Mouse (Mus musculus) NIH3T3 (cell line): ENCODE results near the gene 9230112D13Rik.

Experiments
- DNase-seq: peaks from one replicate; pipeline ENCODE4 v3.0.0-alpha.2; 2012; ENCODE audit warnings: low read depth

The 9230112D13Rik gene

DNA sequence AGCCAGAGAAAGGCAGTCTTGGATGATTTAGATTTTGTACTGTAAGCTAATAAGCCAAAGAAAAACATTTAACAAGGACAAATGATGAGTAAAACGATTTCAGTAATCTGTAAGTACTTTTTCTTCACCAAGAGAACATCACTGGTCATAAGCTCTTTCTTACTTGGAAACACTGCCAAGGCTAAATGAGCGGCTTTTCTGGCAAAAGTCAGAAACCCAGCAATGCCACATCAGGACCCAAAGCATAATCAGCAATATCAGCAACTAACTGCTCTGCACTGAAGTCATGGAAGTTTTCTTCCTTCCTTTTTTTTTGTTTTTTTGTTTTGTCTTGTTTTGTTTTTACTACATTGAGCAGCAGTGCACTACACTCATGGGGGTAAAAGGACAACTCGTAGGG is 25.3 kb downstream of the 9230112D13Rik start:
- DNase-seq = no peak

DNA sequence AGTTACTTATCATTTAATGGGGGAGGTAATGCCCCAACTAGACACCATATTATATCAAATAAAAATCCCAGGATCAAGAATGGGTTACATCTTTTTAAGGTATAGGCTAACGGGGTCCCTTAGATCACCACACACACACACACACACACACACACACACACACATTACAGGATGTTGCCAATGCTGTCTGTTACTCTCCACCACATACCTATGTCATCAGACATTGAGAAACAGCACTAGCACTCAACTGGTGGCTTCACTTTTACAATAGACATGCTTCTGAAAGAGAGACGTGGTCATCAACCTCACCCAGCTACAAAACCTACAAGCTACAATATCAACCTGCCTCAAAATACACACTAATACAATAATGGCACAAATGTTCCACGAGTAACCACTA is 28.9 kb downstream of the 9230112D13Rik start:
- DNase-seq = no peak

DNA sequence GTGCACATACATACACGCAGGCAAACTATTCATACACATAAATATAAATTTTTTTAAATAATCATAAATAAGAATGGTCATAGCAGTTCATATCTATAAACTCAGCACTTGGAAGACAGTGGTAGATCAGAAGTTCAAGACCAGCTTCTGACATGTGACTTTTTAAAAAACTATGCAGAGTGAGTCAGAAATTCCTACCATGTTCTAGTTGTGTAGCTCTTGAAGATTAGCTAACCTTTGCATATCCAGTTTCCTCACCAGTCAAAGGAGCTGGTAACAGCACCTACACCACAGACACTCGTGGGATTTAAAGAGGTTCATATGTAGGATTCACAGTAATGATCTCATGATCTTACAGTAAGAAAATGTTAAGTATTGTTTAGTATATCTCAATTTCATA is 29.9 kb downstream of the 9230112D13Rik start:
- peak; percentile 28 for DNase-seq

DNA sequence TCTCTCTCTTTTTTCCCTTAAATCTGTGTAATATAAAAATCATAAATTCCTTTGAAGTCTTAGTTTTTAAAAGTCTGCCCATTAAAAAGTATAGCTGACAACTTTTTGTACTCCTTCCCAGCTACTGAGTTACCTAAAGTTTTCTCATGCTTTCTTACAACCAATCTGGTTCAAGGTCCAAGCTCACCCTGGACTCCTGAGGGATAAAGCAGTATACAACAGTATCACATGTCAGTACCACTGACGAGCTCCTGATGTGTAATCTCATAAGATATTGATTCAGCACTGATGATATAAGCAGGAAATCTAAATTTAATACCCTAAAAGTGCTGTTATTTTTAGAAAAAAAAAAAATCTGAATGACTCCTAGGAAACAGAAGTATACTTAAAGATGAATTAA is 31.6 kb downstream of the 9230112D13Rik start:
- DNase-seq = no peak

DNA sequence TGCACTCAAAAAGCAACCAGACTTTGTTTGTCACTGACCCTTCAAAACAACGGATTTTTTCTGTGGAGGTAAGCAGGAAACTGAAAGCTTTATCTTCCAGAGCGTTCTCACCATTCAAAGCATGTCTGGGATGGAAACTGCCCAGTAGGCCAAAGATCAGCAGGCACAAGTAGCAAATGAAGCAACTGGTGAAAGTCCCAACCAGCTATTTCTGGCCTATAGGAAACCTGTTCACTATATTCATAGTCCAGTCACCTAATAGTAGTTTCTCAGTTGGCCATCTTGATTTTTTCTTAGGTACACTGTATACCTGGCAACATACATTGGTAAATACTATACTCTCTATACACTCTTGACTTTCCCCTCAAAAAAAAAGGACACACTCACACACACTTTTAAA is 32.7 kb downstream of the 9230112D13Rik start:
- DNase-seq = no peak

DNA sequence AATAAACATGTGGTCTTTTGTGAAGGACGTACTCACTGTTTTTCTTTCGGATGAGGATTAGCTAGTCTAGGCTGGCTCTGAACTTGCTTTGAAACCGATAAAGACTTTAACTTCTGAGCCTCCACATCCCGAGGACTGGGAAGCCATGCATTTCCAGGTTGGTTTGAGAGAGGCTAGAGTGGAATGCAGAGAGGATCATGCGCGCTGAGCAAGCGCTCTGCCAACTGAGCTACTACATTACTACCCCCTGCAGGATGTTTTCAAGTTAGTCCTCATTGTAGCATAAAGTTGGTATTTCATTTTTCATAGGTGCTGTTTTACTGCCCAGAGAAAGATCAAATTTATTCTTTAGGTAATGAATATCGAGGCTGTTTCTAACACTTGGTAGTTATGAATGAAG is 36.4 kb downstream of the 9230112D13Rik start:
- no peak for DNase-seq

DNA sequence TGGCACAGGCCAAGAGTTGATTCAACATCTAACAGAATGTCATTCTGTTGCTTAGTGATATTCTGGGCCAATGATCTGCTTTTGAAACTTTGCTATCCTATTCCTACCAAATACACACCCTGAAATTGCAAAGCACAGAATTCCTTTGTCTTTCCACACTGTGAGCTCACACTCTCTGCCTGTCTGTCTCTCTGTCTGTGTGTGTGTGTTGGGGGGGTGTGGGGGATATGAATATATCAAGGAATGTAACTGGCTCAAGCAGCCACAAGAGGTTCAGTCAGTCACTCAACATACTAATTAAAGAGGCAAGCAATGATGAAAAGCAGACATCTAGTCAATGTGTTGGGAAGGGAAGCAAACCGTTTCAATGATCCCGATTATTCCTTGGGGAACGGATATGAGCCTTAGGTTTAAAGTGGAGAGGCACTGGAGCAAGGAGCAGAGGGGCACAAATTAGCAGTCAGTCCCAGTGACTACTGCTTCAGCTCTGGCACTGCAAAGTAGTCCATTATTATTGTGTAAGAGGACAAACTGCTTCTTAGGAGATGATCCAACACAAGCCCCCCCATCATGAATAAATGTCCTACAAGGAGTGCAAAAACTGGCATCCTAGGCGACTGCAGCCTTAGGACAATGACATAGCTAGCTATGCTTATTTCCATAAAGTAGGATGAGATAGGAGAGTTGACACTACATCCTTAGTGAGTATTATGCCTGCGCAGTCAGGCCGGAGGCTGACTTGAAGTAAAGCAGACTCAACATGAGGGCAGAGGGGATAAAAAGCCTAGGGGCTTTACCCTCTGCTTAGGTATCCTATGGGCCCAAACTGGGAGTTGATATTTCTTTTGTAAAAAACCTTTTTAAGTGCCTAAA is 38.9 kb downstream of the 9230112D13Rik start:
- no peak for DNase-seq

DNA sequence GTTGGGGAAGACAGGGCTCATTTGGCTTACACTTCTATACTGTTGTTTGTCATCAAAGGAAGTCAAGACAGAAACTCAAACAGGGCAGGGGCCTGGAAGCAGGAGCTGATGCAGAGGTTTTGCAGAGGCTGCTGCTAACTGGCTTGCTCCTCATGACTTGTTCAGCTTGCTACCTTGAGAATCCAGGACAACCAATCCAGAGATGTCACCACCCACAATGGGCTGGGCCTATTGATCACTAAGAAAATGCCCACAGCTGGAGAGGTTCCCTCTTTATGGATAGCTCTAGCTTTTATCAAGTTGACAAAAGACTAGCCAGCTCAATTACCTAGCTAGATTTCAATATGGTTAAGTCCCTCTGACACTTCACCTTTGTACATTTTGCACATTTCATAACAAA is 51.0 kb downstream of the 9230112D13Rik start:
- DNase-seq = no peak

DNA sequence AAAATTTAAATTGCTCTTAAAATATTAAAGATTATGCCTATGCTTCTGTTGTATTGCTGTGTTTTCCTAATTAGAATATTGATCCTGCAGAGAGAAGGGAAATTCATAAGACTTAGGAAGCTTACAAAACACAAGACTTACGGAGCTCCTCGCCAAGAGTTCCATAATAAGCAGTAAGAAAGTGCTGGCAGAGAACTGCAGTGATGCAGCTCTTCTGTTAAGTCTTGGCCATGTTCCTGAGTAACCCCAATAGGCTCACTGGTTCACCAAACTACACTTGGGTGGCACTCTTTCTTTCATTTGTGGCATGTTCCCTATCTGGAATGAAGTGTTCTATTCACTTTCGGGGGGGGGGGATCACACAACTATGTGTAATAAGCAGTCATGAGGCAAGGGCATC is 56.3 kb downstream of the 9230112D13Rik start:
- DNase-seq = peak; percentile 33
